Mouse (Mus musculus) megakaryocyte, embryonic 14.5 days (primary cell): ENCODE data around the gene Nup188.

Experiments
- FLI1 ChIP-seq: IDR thresholded peaks from 2 replicates; pipeline ENCODE4 v1.6.1; 2012; ENCODE audit warnings: low read length, inconsistent platforms, mixed read lengths
- GATA1 ChIP-seq: IDR thresholded peaks from 3 replicates; pipeline ENCODE4 v1.6.1; 2012; ENCODE audit warnings: mixed read lengths, low read length, inconsistent platforms, borderline replicate concordance

DNA sequence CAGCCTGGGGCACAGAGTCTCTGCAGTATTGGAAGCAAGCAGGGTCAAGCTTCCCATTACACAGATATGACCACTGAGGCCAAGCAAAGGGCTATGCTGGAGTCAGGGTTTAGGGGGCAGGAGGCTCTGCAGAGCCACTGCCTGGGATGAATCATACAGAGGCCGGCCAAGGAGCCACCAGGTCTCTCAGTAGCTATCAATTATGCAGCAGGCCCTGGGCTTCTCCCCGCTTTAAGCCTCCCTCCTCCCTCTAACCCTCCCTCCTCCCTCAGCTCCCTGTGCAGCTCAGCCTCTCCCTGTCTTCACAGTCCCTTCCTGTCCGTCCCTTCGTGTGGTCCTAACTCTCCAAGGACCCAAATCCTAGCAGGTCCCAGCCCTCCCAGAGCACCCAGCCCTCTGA, 70.1 kb downstream of the Nup188 start:
- TF ChIP-seq GATA1 (no peak), FLI1 (no peak)
